Mouse (Mus musculus) large intestine, adult 2 months (tissue): Measurements from ENCODE around the gene Spg11. TPM values are rescaled to one million over a fixed set of nuclear protein-coding genes. Genes with fewer than 3 reads are reported as not detected.

Experiments used
- polyA plus RNA-seq: library from polyadenylated mRNA; depleted of rRNA; stranded (reverse); fragments of >200 nt; gene quantifications from 2 replicates; pipeline ENCODE4 v1.2.3, GENCODE M21; 2012; rRNA removed

Spg11 gene
- polyA plus RNA-seq, 1 experiment: 6.4 TPM

Other genes with a start within 250 kb of the Spg11 start
- 3.1 and 4.8 TPM in 2 replicates for gene Ctdspl2, start 162.4 kb downstream of the Spg11 start, polyA plus RNA-seq
- not detected in 2 replicates for gene Mageb3, start 162.3 kb downstream of the Spg11 start, polyA plus RNA-seq
- gene Eif3j1, start 89.8 kb downstream of the Spg11 start, polyA plus RNA-seq: 3.1 and 3.6 TPM in 2 replicates
- 1,363 and 1,869 TPM in 2 replicates for gene B2m, start 29.3 kb upstream of the Spg11 start, polyA plus RNA-seq
- gene Trim69, start 42.3 kb upstream of the Spg11 start, polyA plus RNA-seq: 0.12 and 0.15 TPM in 2 replicates
- 0.02 TPM in 1 of 2 replicates, not detected in the other for gene Patl2, start 67.8 kb upstream of the Spg11 start, polyA plus RNA-seq
- not detected in 2 replicates for gene Terb2, start 67.9 kb upstream of the Spg11 start, polyA plus RNA-seq
- gene Sord, start 116.4 kb upstream of the Spg11 start, polyA plus RNA-seq: 54.8 and 89.7 TPM in 2 replicates
- gene Duox2, start 180.1 kb upstream of the Spg11 start, polyA plus RNA-seq: 133 and 185 TPM in 2 replicates
- 263 and 294 TPM in 2 replicates for gene Duoxa2, start 180.5 kb upstream of the Spg11 start, polyA plus RNA-seq
- 0.25 and 0.26 TPM in 2 replicates for gene Duoxa1, start 195.3 kb upstream of the Spg11 start, polyA plus RNA-seq
- 0.19 TPM in 2 replicates for gene Duox1, start 197.3 kb upstream of the Spg11 start, polyA plus RNA-seq